Mouse (Mus musculus) cerebellum, adult 2 months (tissue): ENCODE measurements at regions not wholly inside any gene's neighbourhood (a gene's known extent, or its start where the extent isn't known, plus 50 kb on each side); places are given as distances from the start of the nearest gene placed in this dataset.

Source experiments
- CTCF ChIP-seq: fragments of 200-500 bp; IDR thresholded peaks from 2 replicates; pipeline ENCODE4 v1.5.1; 2011; ENCODE audit warnings: low read depth, mild to moderate bottlenecking, control low read depth, low read length, moderate library complexity, borderline replicate concordance; ENCODE audit not compliant: insufficient read depth
- POLR2A ChIP-seq: fragments of 200-500 bp; IDR thresholded peaks from 2 replicates; pipeline ENCODE4 v1.6.1; 2011; ENCODE audit warnings: low read length, control low read depth, borderline replicate concordance; ENCODE audit not compliant: insufficient read depth

- TF ChIP-seq POLR2A (no peak), CTCF (no peak)
Observed at GRCm38 (mm10) chr1:190531224-190531623, 360.7 kb upstream of the Prox1 start.
